Comparison of ENCODE assay signal across 14 mouse cellular contexts in the genomic region with DNA sequence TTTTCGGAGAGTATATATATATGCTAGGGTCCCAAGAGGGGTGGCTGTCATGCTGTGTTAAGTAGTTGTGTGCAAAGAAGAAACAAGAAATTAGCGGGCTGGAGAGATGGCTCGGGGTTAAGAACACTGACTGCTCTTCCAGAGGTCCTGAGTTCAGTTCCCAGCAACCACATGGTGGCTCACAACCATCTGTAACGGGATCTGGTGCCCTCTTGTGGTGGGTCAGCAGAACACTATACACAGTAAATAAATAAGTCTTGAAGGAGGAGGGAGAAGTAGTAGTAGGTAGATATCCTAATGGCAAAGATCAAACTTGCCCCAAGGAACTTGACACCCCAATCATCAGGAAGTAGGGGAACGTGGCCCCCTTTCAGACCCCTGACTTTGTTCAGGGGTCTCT. TPM values are rescaled to one million over a fixed set of nuclear protein-coding genes. Genes with fewer than 3 reads are reported as not detected.
A peak's percentile ranks its signal among the peaks of the same experiment; 100 is the strongest.
DNase-seq lines count a peak whose midpoint lies in the region; ATAC-seq and TF ChIP-seq lines count a peak whose summit lies in the region.
"Had no signal": no experiment of that assay in that cellular context is flagged by ENCODE, and none has a peak within 500 bp of the region (broad histone marks: within the 10 kb centered on the region; RNA-seq: fewer than 3 reads in every experiment).

No protein-coding gene starts in this region.

- H3K4me3 ChIP-seq in kidney, postnatal 0 days (replicated peaks; ENCODE audit: low read depth, low read length) = no peak overlapping the region
- H3K4me3 ChIP-seq: limb, embryonic 15.5 days; midbrain, embryonic 12.5 days had no signal

- no peak overlapping the region for H3K27ac ChIP-seq in kidney, postnatal 0 days
- H3K27ac ChIP-seq: limb, embryonic 15.5 days; macrophage; midbrain, embryonic 12.5 days had no signal

- no peak overlapping the region for H3K9ac ChIP-seq in kidney, postnatal 0 days (ENCODE audit: low read depth, low read length)
- H3K9ac ChIP-seq: limb, embryonic 15.5 days; midbrain, embryonic 12.5 days had no signal

- no peaks in the 10 kb centered on the region for H3K4me1 ChIP-seq in kidney, postnatal 0 days (replicated peaks; ENCODE audit: insufficient read depth, low read length)
- H3K4me1 ChIP-seq: limb, embryonic 15.5 days had no signal

- TF ChIP-seq CTCF in kidney, postnatal 0 days (IDR thresholded peaks at IDR 0.05; ENCODE audit: low read depth) = peak; percentile 31; the same call in 1 of the 2 replicates

- 82% methylated on average over 5 of the region's 5 CpGs for WGBS in kidney, postnatal 0 days

- H3K9me3 ChIP-seq in kidney, postnatal 0 days (replicated peaks; ENCODE audit: low read length) = no peaks in the 10 kb centered on the region
- H3K9me3 ChIP-seq: limb, embryonic 15.5 days; midbrain, embryonic 12.5 days had no signal

- DNase-seq in kidney, postnatal 0 days (ENCODE audit: low spot score) = no peak
- no peak for DNase-seq in kidney, adult 9 months
- DNase-seq in thymus, postnatal 4 days = peak; percentile 65
- DNase-seq in thymus, postnatal 36 days = no peak
- DNase-seq in T-cell, adult 2 months (ENCODE audit: low spot score) = peak; percentile 37
- DNase-seq in adrenal gland, adult 2 months = no peak
- no peak for DNase-seq in heart, postnatal 10 days
- DNase-seq: adrenal gland, postnatal 36 days; gastrocnemius, postnatal 14 days; heart, postnatal 36 days; kidney, postnatal 14 days had no signal

- peaks cover 23% of the 10 kb centered on the region for H3K36me3 ChIP-seq in kidney, postnatal 0 days (ENCODE audit: insufficient read depth, low read length)

- no peaks in the 10 kb centered on the region for H3K27me3 ChIP-seq in kidney, postnatal 0 days (ENCODE audit: insufficient read depth, low read length)
- H3K27me3 ChIP-seq: limb, embryonic 15.5 days; midbrain, embryonic 12.5 days had no signal

- H3K4me2 ChIP-seq in kidney, postnatal 0 days (ENCODE audit: low read length) = no peak overlapping the region
- H3K4me2 ChIP-seq: limb, embryonic 15.5 days; midbrain, embryonic 12.5 days had no signal

- no peak for ATAC-seq in kidney, postnatal 0 days (replicated peaks; ENCODE audit: low FRiP score, low read depth)

- intact Hi-C loops in heart, postnatal 10 days (cut with DNase I) = no loop called here

RNA-seq across cellular contexts. Expression of gene Alkbh4, which starts 6.8 kb away (rescaled TPM):
- polyA plus RNA-seq in kidney, postnatal 0 days (2015; fragmentation: Nextera tagmentation; extraction: Ambion mirVana) = 12.2 and 15.4 TPM in 2 replicates
- total RNA-seq in adrenal gland, adult 2 months (2021) = 1 to 10 TPM; 7.8 to 8.9 TPM
- 16.3 and 20.6 TPM in 2 replicates for polyA plus RNA-seq in adrenal gland, adult 2 months (2012; rRNA removed)
- total RNA-seq in heart, postnatal 10 days (2021) = 1 to 10 TPM; 6.1 to 7.1 TPM

RNA-seq across cellular contexts. Expression of gene Lrwd1, which starts 6.9 kb away (rescaled TPM):
- 21.6 and 23.1 TPM in 2 replicates for polyA plus RNA-seq in kidney, postnatal 0 days (2015; fragmentation: Nextera tagmentation; extraction: Ambion mirVana)
- 10 to 100 TPM in 1 of 2 experiments, 1 to 10 TPM in 1; 8.0 to 11.9 TPM for total RNA-seq in adrenal gland, adult 2 months (2021)
- 24.8 and 26.6 TPM in 2 replicates for polyA plus RNA-seq in adrenal gland, adult 2 months (2012; rRNA removed)
- 1 to 10 TPM; 7.0 to 7.7 TPM for total RNA-seq in heart, postnatal 10 days (2021)

RNA-seq across cellular contexts. Expression of gene Polr2j, which starts 26.3 kb away (rescaled TPM):
- polyA plus RNA-seq in kidney, postnatal 0 days (2015; fragmentation: Nextera tagmentation; extraction: Ambion mirVana) = 239 and 250 TPM in 2 replicates
- total RNA-seq in adrenal gland, adult 2 months (2021) = 10 to 100 TPM; 88.6 to 94.3 TPM
- polyA plus RNA-seq in adrenal gland, adult 2 months (2012; rRNA removed) = 22.3 and 34.0 TPM in 2 replicates
- 10 to 100 TPM; 63.9 to 80.0 TPM for total RNA-seq in heart, postnatal 10 days (2021)

RNA-seq across cellular contexts. Expression of gene Orai2, which starts 27.8 kb away (rescaled TPM):
- 6.2 and 6.9 TPM in 2 replicates for polyA plus RNA-seq in kidney, postnatal 0 days (2015; fragmentation: Nextera tagmentation; extraction: Ambion mirVana)
- 1 to 10 TPM; 2.5 to 4.0 TPM for total RNA-seq in adrenal gland, adult 2 months (2021)
- polyA plus RNA-seq in adrenal gland, adult 2 months (2012; rRNA removed) = 9.5 and 9.7 TPM in 2 replicates
- total RNA-seq in heart, postnatal 10 days (2021) = 1 to 10 TPM; 2.7 to 3.8 TPM

RNA-seq across cellular contexts. Expression of gene Prkrip1, which starts 56.0 kb away (rescaled TPM):
- 44.2 and 46.6 TPM in 2 replicates for polyA plus RNA-seq in kidney, postnatal 0 days (2015; fragmentation: Nextera tagmentation; extraction: Ambion mirVana)
- total RNA-seq in adrenal gland, adult 2 months (2021) = 10 to 100 TPM; 33.7 to 34.5 TPM
- polyA plus RNA-seq in adrenal gland, adult 2 months (2012; rRNA removed) = 2.5 and 4.3 TPM in 2 replicates
- total RNA-seq in heart, postnatal 10 days (2021) = 10 to 100 TPM; 24.4 to 25.6 TPM

Comparison
In these comparisons a context has a peak if more than half of its experiments do, and no peak if none do; other contexts are left out.
1. DNase-seq: peak in thymus, postnatal 4 days (single experiment) and T-cell, adult 2 months (single experiment); none in kidney, postnatal 0 days (single experiment), kidney, adult 9 months (single experiment), thymus, postnatal 36 days (0 of 2), adrenal gland, adult 2 months (single experiment) and heart, postnatal 10 days (0 of 2).